Mouse (Mus musculus) liver, postnatal 0 days (tissue): ENCODE measurements around the gene Srsf3. TPM values are rescaled to one million over a fixed set of nuclear protein-coding genes. Genes with fewer than 3 reads are reported as not detected.
"Not testable (repeated sequence)": the region's sequence is repeated elsewhere in the genome, so short reads cannot be mapped to it uniquely, and the experiment has no call there.

Experiments
- ATAC-seq: fragments of 200-750 bp; cut with Nextera tagmentation; 2 replicates; pipeline ENCODE4 v1.8.0; 2017; ENCODE audit warnings: mild to moderate bottlenecking, moderate library complexity
- DNase-seq: peaks from one replicate; pipeline ENCODE4 v3.0.0-alpha.2; 2016
- H3K27ac ChIP-seq: fragments of 300-500 bp; sonication (generic); 2 replicates; pipeline ENCODE4 v1.5.1; 2014; ENCODE audit warnings: antibody characterized with exemption, moderate library complexity, mild to moderate bottlenecking, low read depth
- H3K27me3 ChIP-seq: fragments of 300-500 bp; sonication (generic); 2 replicates; pipeline ENCODE4 v1.6.1; 2014; ENCODE audit warnings: low read length, control low read depth, mixed read lengths; ENCODE audit not compliant: insufficient read depth
- H3K36me3 ChIP-seq: fragments of 300-500 bp; sonication (generic); replicated peaks from 2 replicates; pipeline ENCODE4 v1.6.1; 2014; ENCODE audit warnings: mild to moderate bottlenecking, control low read depth, low read length, moderate library complexity, mixed read lengths; ENCODE audit not compliant: insufficient read depth
- H3K4me1 ChIP-seq: fragments of 300-500 bp; sonication (generic); 2 replicates; pipeline ENCODE4 v1.6.1; 2014; ENCODE audit warnings: antibody characterized with exemption, mild to moderate bottlenecking, control low read depth; ENCODE audit not compliant: insufficient read depth
- H3K4me2 ChIP-seq: fragments of 300-500 bp; sonication (generic); 2 replicates; pipeline ENCODE4 v1.6.1; 2014; ENCODE audit warnings: low read depth, mild to moderate bottlenecking, low read length, moderate library complexity, mixed read lengths
- H3K4me3 ChIP-seq: fragments of 300-500 bp; sonication (generic); 2 replicates; pipeline ENCODE4 v1.5.1; 2014; ENCODE audit warnings: low read depth, low read length
- H3K9ac ChIP-seq: fragments of 300-500 bp; sonication (generic); replicated peaks from 2 replicates; pipeline ENCODE4 v1.6.1; 2014; ENCODE audit warnings: mild to moderate bottlenecking, moderate library complexity
- H3K9me3 ChIP-seq: fragments of 300-500 bp; sonication (generic); 2 replicates; pipeline ENCODE4 v1.6.1; 2016; ENCODE audit warnings: mild to moderate bottlenecking, control low read depth, low read length, mixed read lengths
- CTCF ChIP-seq: sonication (generic); IDR thresholded peaks from 2 replicates; pipeline ENCODE4 v1.5.1; 2016; ENCODE audit warnings: antibody characterized with exemption, low read depth
- EP300 ChIP-seq: IDR thresholded peaks from 2 replicates; pipeline ENCODE4 v1.6.1; 2016; ENCODE audit warnings: antibody characterized with exemption, low read depth, mild to moderate bottlenecking
- WGBS: fragments of 180-500 bp; shearing (Covaris S2); extraction: QIAGEN DNeasy Blood & Tissue Kit; methylation state at CpG from one replicate; pipeline ENCODE4 v1.1.7; 2014; ENCODE audit not compliant: insufficient replicate concordance; 5-methylcytosine and 5-hydroxymethylcytosine counted together
- polyA plus RNA-seq: library from polyadenylated mRNA; unstranded; fragments of >200 nt; fragmentation: Nextera tagmentation; extraction: Ambion mirVana; gene quantifications from 2 replicates; pipeline ENCODE4 v1.2.1, GENCODE M21; 2015

The Srsf3 gene
- polyA plus RNA-seq, 1 experiment from 2014 or later, result 163 TPM

DNA sequence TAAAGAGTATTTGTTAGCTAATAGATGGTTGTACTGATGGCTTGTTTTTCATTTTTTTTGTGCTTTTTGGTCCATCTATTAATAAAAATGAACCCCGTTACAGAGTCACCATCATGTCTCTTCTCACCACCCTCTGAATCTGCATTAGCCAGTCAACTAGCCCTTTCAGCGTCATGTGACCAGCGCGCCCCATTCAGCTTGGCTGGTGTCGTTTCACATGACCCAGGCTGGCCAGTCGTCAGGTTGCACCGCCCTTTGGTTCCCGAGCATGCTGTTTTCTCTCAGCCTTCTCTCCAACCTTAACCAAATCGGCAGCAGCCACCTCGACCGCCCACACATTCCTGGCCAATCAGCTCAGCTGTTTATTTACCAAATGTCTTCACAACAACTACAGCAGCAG is 6.9 kb downstream of the Srsf3 start:
- peaks cover 12% of the 10 kb centered on the region; the same call in 1 of the 2 replicates for H3K4me1 ChIP-seq
- ATAC-seq (peak; percentile 54), DNase-seq (no peak)
- no peak for TF ChIP-seq CTCF
- TF ChIP-seq EP300, result no peak
- H3K36me3 ChIP-seq, result peaks cover 77% of the 10 kb centered on the region
- no peak overlapping the region for H3K9ac ChIP-seq
- 73% methylated on average over 11 of the region's 11 CpGs for WGBS
- H3K27me3 ChIP-seq, result no peaks in the 10 kb centered on the region
- no peak overlapping the region for H3K27ac ChIP-seq
- no peak overlapping the region for H3K4me3 ChIP-seq
- H3K4me2 ChIP-seq, result no peak overlapping the region
- H3K9me3 ChIP-seq, result no peaks in the 10 kb centered on the region

DNA sequence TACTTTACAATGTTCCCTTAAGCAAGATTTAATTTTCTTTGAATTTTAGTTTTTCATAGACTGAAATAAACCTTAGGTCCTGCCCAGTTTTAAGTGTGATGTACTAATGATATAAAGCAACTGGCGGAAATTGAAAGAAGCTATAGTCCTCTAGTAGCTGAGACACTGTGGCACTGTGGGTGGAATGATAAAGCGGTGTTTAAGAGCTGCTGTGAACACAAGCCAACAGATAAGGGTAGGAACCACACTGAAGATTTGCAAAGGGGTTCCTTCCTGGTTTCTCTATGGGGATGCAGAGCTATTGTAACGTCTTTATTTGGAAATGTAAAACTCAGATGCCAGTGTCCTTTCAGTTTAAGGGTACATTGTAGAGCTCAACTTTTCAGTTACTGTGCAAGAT is 9.2 kb downstream of the Srsf3 start:
- ATAC-seq, H3K4me3 ChIP-seq, H3K4me2 ChIP-seq, H3K9ac ChIP-seq, H3K27me3 ChIP-seq, DNase-seq, H3K9me3 ChIP-seq, H3K27ac ChIP-seq: not testable (repeated sequence)
- Histone ChIP-seq H3K4me1 (peaks cover 15% of the 10 kb centered on the region), H3K36me3 (peaks cover 84% of the 10 kb centered on the region)
- WGBS, result 51% methylated on average over 3 of the region's 3 CpGs

- Histone ChIP-seq H3K27ac (no peak overlapping the region), H3K36me3 (peaks cover 82% of the 10 kb centered on the region), H3K4me2 (no peak overlapping the region), H3K27me3 (no peaks in the 10 kb centered on the region), H3K9ac (no peak overlapping the region), H3K9me3 (no peaks in the 10 kb centered on the region), H3K4me3 (no peak overlapping the region), H3K4me1 (peaks cover 11% of the 10 kb centered on the region; the same call in 1 of the 2 replicates)
- TF ChIP-seq CTCF (no peak), EP300 (no peak)
- DNase-seq (no peak), ATAC-seq (no peak)
Measured at GRCm38 (mm10) chr17:29042569-29042968, 10.1 kb downstream of the Srsf3 start.

- no peak overlapping the region for H3K4me2 ChIP-seq
- TF ChIP-seq CTCF (no peak), EP300 (no peak)
- H3K36me3 ChIP-seq, result peaks cover 78% of the 10 kb centered on the region
- H3K4me3 ChIP-seq, result no peak overlapping the region
- H3K9me3 ChIP-seq, result no peaks in the 10 kb centered on the region
- DNase-seq, result no peak
- 86% methylated on average over 3 of the region's 3 CpGs for WGBS
- no peaks in the 10 kb centered on the region for H3K27me3 ChIP-seq
- peaks cover 11% of the 10 kb centered on the region; the same call in 1 of the 2 replicates for H3K4me1 ChIP-seq
- no peak overlapping the region for H3K27ac ChIP-seq
- ATAC-seq, result no peak
- no peak overlapping the region for H3K9ac ChIP-seq
Measured at GRCm38 (mm10) chr17:29043583-29043982, 11.2 kb downstream of the Srsf3 start.

DNA sequence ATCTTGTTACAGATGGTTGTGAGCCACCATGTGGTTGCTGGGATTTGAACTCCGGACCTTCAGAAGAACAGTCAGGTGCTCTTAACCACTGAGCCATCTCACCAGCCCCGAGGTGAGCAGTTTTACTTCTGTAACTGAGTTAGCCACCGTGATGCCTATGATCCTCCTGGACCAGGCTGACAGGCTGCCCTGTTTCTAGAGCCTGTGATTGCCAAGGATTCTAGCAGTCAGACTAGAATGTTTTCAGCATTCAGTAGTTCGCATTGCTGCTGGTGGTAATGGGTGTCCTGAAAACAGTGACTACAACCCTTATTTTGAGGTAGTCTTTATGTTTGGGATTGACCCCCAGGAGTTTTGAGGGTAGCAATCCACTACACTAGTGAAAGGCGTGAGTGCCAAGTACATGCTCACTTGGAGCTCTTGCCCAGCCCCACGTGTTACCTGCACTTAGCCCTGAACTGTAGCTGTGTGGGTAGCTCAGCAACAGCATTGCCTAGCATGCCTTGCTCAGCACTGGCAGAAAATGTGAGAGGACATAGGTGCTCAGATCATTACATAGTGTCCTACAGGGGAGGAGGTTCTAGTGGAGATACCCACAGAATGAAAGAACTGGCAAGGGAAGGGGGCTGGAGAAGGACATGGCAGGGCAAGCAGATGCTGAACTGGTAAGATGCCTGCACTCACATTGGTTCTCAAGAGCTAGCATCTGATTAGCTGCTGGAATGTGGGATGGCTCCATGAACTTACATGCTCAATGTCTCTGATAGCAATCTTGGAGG is 11.9 kb downstream of the Srsf3 start:
- Histone ChIP-seq H3K9ac (no peak overlapping the region), H3K4me3 (no peak overlapping the region), H3K36me3 (peaks cover 70% of the 10 kb centered on the region), H3K27me3 (no peaks in the 10 kb centered on the region), H3K27ac (peak overlapping the region; percentile 66), H3K4me2 (no peak overlapping the region), H3K4me1 (peaks cover 11% of the 10 kb centered on the region; the same call in 1 of the 2 replicates), H3K9me3 (no peaks in the 10 kb centered on the region)
- ATAC-seq (peak; percentile 9), DNase-seq (no peak)
- TF ChIP-seq CTCF (no peak), EP300 (no peak)
- 83% methylated on average over 6 of the region's 6 CpGs for WGBS

GRCm38 (mm10) chr17:29044925-29045319 is 12.5 kb downstream of the Srsf3 start:
- TF ChIP-seq EP300, result no peak
- peak; percentile 87 for TF ChIP-seq CTCF
- 73% methylated on average over 1 of the region's 1 CpGs for WGBS
- peaks cover 64% of the 10 kb centered on the region for H3K36me3 ChIP-seq
- H3K4me3 ChIP-seq, result no peak overlapping the region
- no peak overlapping the region for H3K9ac ChIP-seq
- peak overlapping the region; percentile 66 for H3K27ac ChIP-seq
- H3K27me3 ChIP-seq, result no peaks in the 10 kb centered on the region
- H3K4me2 ChIP-seq, result no peak overlapping the region
- ATAC-seq, result peak; percentile 42
- no peaks in the 10 kb centered on the region for H3K9me3 ChIP-seq
- peak; percentile 36 for DNase-seq
- H3K4me1 ChIP-seq, result peaks cover 17% of the 10 kb centered on the region
